Mouse (Mus musculus) C2C12 (cell line): Measurements from ENCODE around the gene Ubxn11. TPM values are rescaled to one million over a fixed set of nuclear protein-coding genes. Genes with fewer than 3 reads are reported as not detected.

ENCODE experiments used
- H3K27me3 ChIP-seq: one replicate; pipeline ENCODE4 v1.6.1; 2011; ENCODE audit not compliant: control insufficient read depth, insufficient read depth, insufficient read length
- H3K36me3 ChIP-seq: one replicate; pipeline ENCODE4 v1.6.1; 2011; ENCODE audit not compliant: control insufficient read depth, insufficient read depth
- H3K4me3 ChIP-seq: one replicate; pipeline ENCODE4 v1.5.1; 2011; ENCODE audit warnings: mild to moderate bottlenecking, control low read depth; ENCODE audit not compliant: poor library complexity, insufficient read depth, severe bottlenecking
- H3K79me2 ChIP-seq: one replicate; pipeline ENCODE4 v1.6.1; 2011; ENCODE audit not compliant: control insufficient read depth, insufficient read depth
- H3K79me3 ChIP-seq: one replicate; pipeline ENCODE4 v1.6.1; 2011; ENCODE audit warnings: low read depth, control low read depth
- H3ac ChIP-seq: one replicate; pipeline ENCODE3; 2011; ENCODE audit warnings: low read depth; ENCODE audit not compliant: control insufficient read depth, insufficient read length
- CEBPB ChIP-seq: IDR thresholded peaks from one replicate; pipeline ENCODE4 v1.6.1; 2011; ENCODE audit warnings: low read depth, mild to moderate bottlenecking, control low read depth, moderate library complexity
- CTCF ChIP-seq: IDR thresholded peaks from one replicate; pipeline ENCODE4 v1.5.1; 2011; ENCODE audit not compliant: control insufficient read depth, insufficient read depth, insufficient read length
- FOSL1 ChIP-seq: IDR thresholded peaks from one replicate; pipeline ENCODE4 v1.8.0; 2011; ENCODE audit warnings: mild to moderate bottlenecking, low read length; ENCODE audit not compliant: poor library complexity, insufficient read depth, severe bottlenecking
- MAX ChIP-seq: IDR thresholded peaks from one replicate; pipeline ENCODE4 v1.6.1; 2011; ENCODE audit warnings: mild to moderate bottlenecking, control low read depth
- MYOD1 ChIP-seq: IDR thresholded peaks from one replicate; pipeline ENCODE4 v1.6.1; 2011; ENCODE audit warnings: low read depth; ENCODE audit not compliant: control insufficient read depth, insufficient read length
- MYOG ChIP-seq: IDR thresholded peaks from one replicate; pipeline ENCODE4 v1.6.1; 2011; ENCODE audit not compliant: control insufficient read depth, insufficient read length; ENCODE audit errors: extremely low read depth
- USF1 ChIP-seq: IDR thresholded peaks from one replicate; pipeline ENCODE4 v1.6.1; 2011; ENCODE audit warnings: low read depth, mild to moderate bottlenecking, control low read depth, moderate library complexity
- polyA plus RNA-seq: library from polyadenylated mRNA; unstranded; fragments of >200 nt; fragmentation: generic; extraction: Trizol; gene quantifications from one replicate; pipeline ENCODE4 v1.2.1, GENCODE M21; 2012; ENCODE audit warnings: missing spikeins

Ubxn11 gene
- polyA plus RNA-seq, 1 experiment: 0.80 TPM

- Histone ChIP-seq H3ac (no peak overlapping the region), H3K36me3 (no peaks in the 10 kb centered on the region), H3K79me3 (no peaks in the 10 kb centered on the region), H3K79me2 (no peaks in the 10 kb centered on the region), H3K4me3 (no peak overlapping the region), H3K27me3 (peaks cover 25% of the 10 kb centered on the region)
- no peak for TF ChIP-seq FOSL1
- TF ChIP-seq MYOD1: no peak
- no peak for TF ChIP-seq USF1
- TF ChIP-seq MYOG: no peak
- TF ChIP-seq CEBPB: no peak
- TF ChIP-seq MAX: no peak
- TF ChIP-seq CTCF: no peak
Observed at GRCm38 (mm10) chr4:134094004-134094564, 8.3 kb upstream of the Ubxn11 start.

GRCm38 (mm10) chr4:134094923-134095547, 7.3 kb upstream of the Ubxn11 start, which contains the start of gene Cd52:
Cd52 (minus strand) TSS chr4:134095082.
- no peak for TF ChIP-seq FOSL1
- TF ChIP-seq MYOD1: no peak
- TF ChIP-seq USF1: no peak
- no peak for TF ChIP-seq MAX
- no peak for TF ChIP-seq CTCF
- TF ChIP-seq MYOG: no peak
- no peak for TF ChIP-seq CEBPB
- no peak within 1 kb of the TSS for H3ac ChIP-seq
- H3K36me3 ChIP-seq: no peaks in the 10 kb centered on the region
- H3K27me3 ChIP-seq: peaks cover 23% of the 10 kb centered on the region
- H3K79me3 ChIP-seq: no peaks in the 10 kb centered on the region
- H3K79me2 ChIP-seq: no peaks in the 10 kb centered on the region
- H3K4me3 ChIP-seq: no peak within 1 kb of the TSS

DNA sequence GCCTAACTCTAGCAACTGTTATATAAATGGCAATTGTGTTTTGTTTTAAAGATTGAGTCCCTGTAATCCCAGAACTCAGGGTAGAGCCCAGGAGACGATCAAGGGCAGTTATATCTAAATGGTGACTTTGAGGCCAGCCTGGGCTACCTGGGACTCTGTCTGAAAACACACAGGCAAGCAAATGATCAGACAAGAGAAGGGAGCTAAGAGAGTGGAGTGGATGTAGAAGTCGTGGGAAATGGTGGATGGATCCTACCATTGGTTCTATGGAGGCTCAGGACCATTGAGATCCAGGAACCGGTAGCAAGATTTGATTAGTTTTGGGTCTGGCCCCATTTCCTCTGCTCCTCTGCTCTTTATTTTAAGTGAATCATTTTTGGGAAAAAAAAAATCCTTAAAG, 6.2 kb upstream of the Ubxn11 start:
- H3K79me2 ChIP-seq: no peaks in the 10 kb centered on the region
- peaks cover 23% of the 10 kb centered on the region for H3K27me3 ChIP-seq
- no peak for TF ChIP-seq MYOG
- no peak for TF ChIP-seq CTCF
- TF ChIP-seq MYOD1: no peak
- no peak for TF ChIP-seq USF1
- TF ChIP-seq CEBPB: no peak
- no peak for TF ChIP-seq FOSL1
- TF ChIP-seq MAX: no peak
- H3K4me3 ChIP-seq: no peak overlapping the region
- no peaks in the 10 kb centered on the region for H3K36me3 ChIP-seq
- no peak overlapping the region for H3ac ChIP-seq
- H3K79me3 ChIP-seq: no peaks in the 10 kb centered on the region

DNA sequence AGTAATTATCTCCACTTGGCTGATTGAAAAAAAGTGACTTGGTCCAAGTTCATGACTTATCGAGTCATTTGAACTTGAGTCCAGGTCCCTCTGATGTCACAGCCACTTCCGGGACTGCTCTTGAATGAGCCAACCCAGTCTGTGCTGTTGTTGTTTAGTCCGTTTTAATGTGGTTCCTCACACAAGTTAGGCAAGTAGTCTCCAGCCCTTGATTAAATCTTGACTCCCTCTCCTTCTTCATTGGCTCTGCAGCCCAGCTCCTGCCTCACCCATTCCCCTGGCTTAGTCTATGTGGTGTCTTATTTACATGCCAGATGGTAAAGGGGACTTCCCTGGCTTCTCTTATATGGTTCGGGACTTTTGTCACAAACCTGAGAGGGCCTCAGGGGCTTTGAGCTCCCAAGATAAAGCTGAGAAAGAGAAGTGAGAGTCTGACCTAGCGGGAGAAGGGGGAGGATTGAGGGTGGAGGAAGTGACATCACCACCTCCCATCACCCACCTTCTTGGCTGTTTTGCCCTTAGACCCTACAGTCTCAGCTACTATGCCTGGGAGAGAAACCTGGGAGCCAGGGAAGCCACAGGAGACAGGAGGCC, 5.3 kb upstream of the Ubxn11 start:
- H3K36me3 ChIP-seq: no peaks in the 10 kb centered on the region
- H3ac ChIP-seq: no peak overlapping the region
- peaks cover 23% of the 10 kb centered on the region for H3K27me3 ChIP-seq
- H3K79me3 ChIP-seq: no peaks in the 10 kb centered on the region
- TF ChIP-seq MYOG (no peak), CTCF (no peak), MYOD1 (no peak), USF1 (no peak), MAX (no peak), FOSL1 (no peak), CEBPB (no peak)
- H3K79me2 ChIP-seq: no peaks in the 10 kb centered on the region
- no peak overlapping the region for H3K4me3 ChIP-seq

DNA sequence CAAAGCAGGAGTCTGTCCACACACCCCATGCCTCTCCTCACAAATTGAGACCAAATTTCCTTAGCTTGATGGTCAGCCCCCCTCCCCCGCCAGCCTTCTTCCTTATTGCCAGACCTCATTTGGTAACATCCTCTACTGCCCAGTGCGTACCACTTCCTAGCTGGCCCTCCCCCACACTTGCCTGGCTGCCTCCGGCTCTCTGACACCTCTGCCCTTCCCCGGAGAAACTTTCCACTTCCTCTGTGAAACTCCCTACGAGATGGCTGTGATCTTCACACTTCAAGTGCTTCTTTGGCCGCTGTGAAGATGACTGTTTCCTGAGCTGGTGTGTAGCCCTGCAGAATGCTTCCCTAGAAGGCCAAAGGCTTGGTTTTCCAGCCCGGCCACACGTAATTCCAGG, 3.7 kb upstream of the Ubxn11 start:
- Histone ChIP-seq H3K27me3 (peaks cover 16% of the 10 kb centered on the region), H3K79me3 (no peaks in the 10 kb centered on the region), H3K4me3 (no peak overlapping the region), H3K36me3 (no peaks in the 10 kb centered on the region), H3K79me2 (no peaks in the 10 kb centered on the region), H3ac (no peak overlapping the region)
- no peak for TF ChIP-seq MYOG
- no peak for TF ChIP-seq MAX
- no peak for TF ChIP-seq USF1
- TF ChIP-seq MYOD1: no peak
- no peak for TF ChIP-seq CTCF
- TF ChIP-seq FOSL1: no peak
- no peak for TF ChIP-seq CEBPB
